Mouse (Mus musculus) midbrain, embryonic 10.5 days (tissue): ENCODE results near the gene Fam83e. TPM values are rescaled to one million over a fixed set of nuclear protein-coding genes. Genes with fewer than 3 reads are reported as not detected.
A peak's percentile ranks its signal among the peaks of the same experiment; 100 is the strongest.

Source experiments
- DNase-seq: peaks from one replicate; pipeline ENCODE4 v3.0.0-alpha.2; 2017; ENCODE audit warnings: low spot score
- H3K27ac ChIP-seq: fragments of 300-500 bp; sonication (generic); replicated peaks from 2 replicates; pipeline ENCODE4 v1.5.1; 2016; ENCODE audit warnings: mild to moderate bottlenecking
- H3K27me3 ChIP-seq: fragments of 300-500 bp; sonication (generic); 2 replicates; pipeline ENCODE4 v1.6.1; 2016; ENCODE audit warnings: low read depth, mild to moderate bottlenecking; ENCODE audit not compliant: poor library complexity, severe bottlenecking
- H3K36me3 ChIP-seq: fragments of 300-500 bp; sonication (generic); 2 replicates; pipeline ENCODE4 v1.6.1; 2016; ENCODE audit warnings: mild to moderate bottlenecking, moderate library complexity
- H3K4me1 ChIP-seq: fragments of 300-500 bp; sonication (generic); 2 replicates; pipeline ENCODE4 v1.6.1; 2016
- H3K4me3 ChIP-seq: fragments of 300-500 bp; sonication (generic); 2 replicates; pipeline ENCODE4 v1.5.1; 2016; ENCODE audit warnings: mild to moderate bottlenecking, moderate library complexity
- H3K9me3 ChIP-seq: fragments of 300-500 bp; sonication (generic); replicated peaks from 2 replicates; pipeline ENCODE4 v1.6.1; 2016; ENCODE audit warnings: mild to moderate bottlenecking
- WGBS: fragments of 180-500 bp; shearing (Covaris S2); methylation state at CpG from one replicate; pipeline ENCODE4 v1.1.7; 2016; 5-methylcytosine and 5-hydroxymethylcytosine counted together
- polyA plus RNA-seq: library from polyadenylated mRNA; unstranded; fragments of >200 nt; fragmentation: Nextera tagmentation; extraction: Ambion mirVana; gene quantifications from 2 replicates; pipeline ENCODE4 v1.2.1, GENCODE M21; 2016

The Fam83e gene
- 1.7 and 2.0 TPM in 2 replicates for polyA plus RNA-seq

DNA sequence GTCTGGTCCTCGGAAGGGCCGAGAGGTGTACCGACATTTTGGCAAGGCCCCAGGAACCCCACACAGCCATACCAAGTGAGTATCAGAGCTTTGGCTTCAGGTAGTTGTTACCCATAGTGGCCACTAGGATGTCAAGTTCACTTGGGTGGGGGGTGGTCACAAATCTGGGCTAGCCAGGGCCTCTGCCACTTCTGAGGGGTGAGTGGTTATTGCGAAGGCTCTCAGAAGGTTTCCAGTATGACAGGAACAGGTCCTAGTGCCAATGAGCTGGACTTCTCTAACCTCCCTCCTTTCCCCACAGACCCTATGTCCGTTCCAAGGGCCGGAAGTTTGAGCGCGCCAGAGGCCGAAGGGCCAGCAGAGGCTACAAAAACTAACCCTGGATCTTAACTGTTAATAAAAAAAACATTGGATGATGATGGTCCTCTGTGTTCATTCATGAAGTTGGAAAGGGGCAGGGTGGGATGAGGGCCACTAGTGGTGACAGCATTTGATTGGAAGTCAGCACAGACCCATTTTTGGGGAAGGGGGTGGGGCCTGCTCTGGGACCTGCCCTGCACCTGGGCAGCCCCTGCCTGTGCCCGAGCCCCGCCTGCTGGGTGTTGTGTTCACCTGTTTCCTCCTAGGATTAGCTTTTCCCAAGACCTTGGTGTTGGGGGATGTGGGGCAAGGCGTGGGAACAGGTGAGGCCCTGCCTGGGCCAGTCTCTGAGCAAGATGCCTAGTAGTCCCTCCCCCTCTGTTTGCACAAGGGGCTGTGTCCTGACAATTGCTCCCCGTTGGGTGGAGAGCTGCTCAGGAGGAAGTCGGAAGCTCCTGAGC lies at the start of gene Fam83e:
Gene Fam83e, plus strand, starts transcription at position 800 of the 821 bp plus-strand sequence.
- Histone ChIP-seq H3K4me1 (peaks cover 48% of the 10 kb centered on the region), H3K36me3 (peaks cover 69% of the 10 kb centered on the region), H3K27ac (no peak within 1 kb of the TSS), H3K9me3 (no peaks in the 10 kb centered on the region), H3K27me3 (no peaks in the 10 kb centered on the region), H3K4me3 (peak within 1 kb of the TSS; percentile 82; the same call in 1 of the 2 replicates)
- 89% methylated on average over 14 of the region's 14 CpGs for WGBS
- no peak for DNase-seq

DNA sequence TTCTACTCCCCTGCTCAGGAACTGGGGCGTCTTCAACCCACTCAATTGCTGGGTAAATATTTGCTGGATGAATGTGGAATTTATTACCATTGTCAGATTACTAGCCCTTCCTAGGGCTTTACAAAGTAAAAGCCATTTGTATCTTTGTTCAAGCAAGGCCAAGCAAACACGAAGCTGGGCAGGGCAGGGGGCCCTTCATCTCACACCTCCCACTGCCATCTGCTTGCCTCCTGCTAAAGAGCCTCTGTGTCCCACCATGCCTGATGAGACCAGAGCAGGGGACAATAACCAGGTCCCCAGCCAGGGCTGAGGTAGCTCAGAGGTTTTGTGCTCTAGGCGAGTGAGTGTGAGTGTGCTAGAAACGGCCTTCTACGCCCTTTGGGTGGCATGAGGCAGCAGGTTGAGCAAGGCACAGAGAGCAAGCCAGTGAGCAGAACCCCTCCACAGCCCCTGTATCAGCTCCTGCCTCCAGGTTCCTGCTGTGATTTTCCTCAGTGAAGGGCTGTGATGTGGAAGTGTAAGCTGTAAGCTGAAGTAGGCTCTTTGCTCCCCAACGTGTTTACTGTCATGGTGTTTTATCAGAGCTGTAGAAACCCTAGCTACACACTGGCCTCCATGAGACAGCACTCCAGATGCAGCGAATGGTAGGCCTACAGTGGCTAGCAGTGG lies 43.3 kb upstream of the Fam83e start:
- H3K4me3 ChIP-seq, result no peak overlapping the region
- H3K27ac ChIP-seq, result peak overlapping the region; percentile 7; the same call in 1 of the 2 replicates
- 79% methylated on average over 7 of the region's 7 CpGs for WGBS

DNA sequence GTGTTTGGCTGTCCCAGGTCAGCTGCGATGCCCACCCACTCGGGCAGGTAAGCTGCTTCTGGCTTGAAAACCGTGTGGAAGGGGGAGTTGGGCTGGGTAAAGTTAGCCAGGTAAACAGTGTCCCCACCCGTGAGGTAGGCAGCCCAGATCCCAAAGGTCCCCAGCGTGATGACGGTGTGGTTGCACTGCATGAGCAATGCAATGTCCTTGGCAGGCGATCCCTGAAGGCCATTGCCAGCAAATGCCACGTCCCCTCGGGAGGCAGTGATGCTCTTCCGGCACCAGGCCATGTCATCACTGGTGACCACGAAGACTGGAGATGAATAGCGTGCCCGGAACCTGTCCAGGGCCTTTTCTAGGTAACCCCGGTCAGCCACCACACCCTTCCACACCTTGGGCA lies 42.5 kb upstream of the Fam83e start:
- no peak for DNase-seq
- Histone ChIP-seq H3K4me3 (no peak overlapping the region), H3K9me3 (no peaks in the 10 kb centered on the region), H3K4me1 (peaks cover 32% of the 10 kb centered on the region), H3K27ac (peak overlapping the region; percentile 7; the same call in 1 of the 2 replicates), H3K27me3 (no peaks in the 10 kb centered on the region; the same call in 1 of the 2 replicates), H3K36me3 (no peaks in the 10 kb centered on the region)
- WGBS, result 92% methylated on average over 14 of the region's 14 CpGs

More for the DNA sequence above, 43.3 kb upstream of the Fam83e start:
- H3K36me3 ChIP-seq, result no peaks in the 10 kb centered on the region
- DNase-seq, result no peak
- no peaks in the 10 kb centered on the region; the same call in 1 of the 2 replicates for H3K27me3 ChIP-seq
- H3K9me3 ChIP-seq, result no peaks in the 10 kb centered on the region
- H3K4me1 ChIP-seq, result peaks cover 27% of the 10 kb centered on the region

DNA sequence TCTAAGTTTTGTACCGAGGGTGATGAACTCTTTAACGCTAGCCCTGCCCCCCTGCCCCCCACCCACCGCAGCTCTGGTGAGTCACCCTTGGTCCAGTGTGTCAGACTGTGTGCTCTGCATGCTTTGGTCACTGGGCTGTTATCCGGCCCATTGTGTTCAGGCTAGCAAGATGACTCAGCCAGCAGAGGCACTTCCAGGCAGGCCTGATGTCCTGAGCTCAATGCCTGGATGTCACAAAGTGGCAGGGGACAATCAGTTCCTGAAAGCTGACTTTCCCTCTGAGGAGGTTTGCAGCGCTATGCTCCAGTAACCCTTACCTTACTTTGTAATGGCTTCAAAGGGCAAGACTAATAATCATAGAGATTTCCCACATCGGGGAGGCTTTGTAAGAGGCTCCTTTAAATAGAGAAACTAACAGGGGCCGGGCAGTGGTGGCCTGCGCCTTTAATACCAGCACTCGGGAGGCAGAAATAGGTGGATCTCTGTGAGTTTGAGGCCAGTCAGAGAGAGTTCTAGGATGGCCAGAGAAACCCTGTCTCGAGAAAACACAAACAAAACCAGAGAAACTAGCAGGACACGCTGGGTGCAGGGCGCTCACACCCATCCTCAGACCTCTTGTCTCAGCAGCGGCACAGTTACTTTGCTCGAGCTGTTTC lies 40.9 kb upstream of the Fam83e start:
- WGBS, result 66% methylated on average over 14 of the region's 14 CpGs
- Histone ChIP-seq H3K4me1 (peaks cover 32% of the 10 kb centered on the region), H3K9me3 (no peaks in the 10 kb centered on the region), H3K4me3 (no peak overlapping the region), H3K36me3 (no peaks in the 10 kb centered on the region), H3K27ac (peak overlapping the region; percentile 29), H3K27me3 (no peaks in the 10 kb centered on the region; the same call in 1 of the 2 replicates)
- DNase-seq, result no peak

DNA sequence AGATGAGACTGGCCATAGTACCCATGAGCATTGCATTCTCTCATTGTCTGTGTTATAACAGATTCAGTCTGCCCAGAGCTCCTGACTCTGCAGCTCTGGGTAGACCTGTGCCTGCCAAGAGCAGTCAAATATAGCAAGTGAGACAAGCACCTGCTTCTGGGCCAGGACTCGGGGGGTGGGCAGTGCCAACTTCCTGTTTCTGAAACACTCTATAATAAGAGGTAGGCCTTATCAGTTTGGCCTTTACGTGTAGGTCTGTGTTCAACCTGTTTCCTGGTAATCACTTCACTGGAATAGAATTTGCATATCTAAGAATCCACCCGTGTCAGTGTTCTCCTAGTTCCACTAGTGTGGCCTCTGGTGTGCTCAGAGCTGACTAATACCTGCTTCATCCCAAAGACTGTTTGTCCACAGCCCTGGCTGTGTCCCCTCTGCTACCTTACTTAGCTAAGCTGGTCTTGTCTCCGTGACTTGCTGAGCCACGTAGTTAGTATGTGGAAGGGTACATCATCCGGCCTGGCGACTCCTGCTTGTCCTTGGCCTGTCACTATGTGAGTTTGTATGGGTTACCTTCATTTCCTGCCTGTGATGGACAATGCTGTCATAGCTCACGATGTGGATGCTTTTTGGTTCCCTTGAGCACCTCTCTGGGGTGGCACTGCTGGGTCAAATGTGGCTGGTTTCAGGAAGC lies 39.8 kb upstream of the Fam83e start:
- DNase-seq, result no peak
- no peak overlapping the region for H3K4me3 ChIP-seq
- H3K4me1 ChIP-seq, result peaks cover 39% of the 10 kb centered on the region
- 87% methylated on average over 8 of the region's 8 CpGs for WGBS
- H3K27me3 ChIP-seq, result peaks cover under 1% of the 10 kb centered on the region; the same call in 1 of the 2 replicates
- H3K9me3 ChIP-seq, result no peaks in the 10 kb centered on the region
- H3K36me3 ChIP-seq, result no peaks in the 10 kb centered on the region
- no peak overlapping the region; the same call in 1 of the 2 replicates for H3K27ac ChIP-seq

DNA sequence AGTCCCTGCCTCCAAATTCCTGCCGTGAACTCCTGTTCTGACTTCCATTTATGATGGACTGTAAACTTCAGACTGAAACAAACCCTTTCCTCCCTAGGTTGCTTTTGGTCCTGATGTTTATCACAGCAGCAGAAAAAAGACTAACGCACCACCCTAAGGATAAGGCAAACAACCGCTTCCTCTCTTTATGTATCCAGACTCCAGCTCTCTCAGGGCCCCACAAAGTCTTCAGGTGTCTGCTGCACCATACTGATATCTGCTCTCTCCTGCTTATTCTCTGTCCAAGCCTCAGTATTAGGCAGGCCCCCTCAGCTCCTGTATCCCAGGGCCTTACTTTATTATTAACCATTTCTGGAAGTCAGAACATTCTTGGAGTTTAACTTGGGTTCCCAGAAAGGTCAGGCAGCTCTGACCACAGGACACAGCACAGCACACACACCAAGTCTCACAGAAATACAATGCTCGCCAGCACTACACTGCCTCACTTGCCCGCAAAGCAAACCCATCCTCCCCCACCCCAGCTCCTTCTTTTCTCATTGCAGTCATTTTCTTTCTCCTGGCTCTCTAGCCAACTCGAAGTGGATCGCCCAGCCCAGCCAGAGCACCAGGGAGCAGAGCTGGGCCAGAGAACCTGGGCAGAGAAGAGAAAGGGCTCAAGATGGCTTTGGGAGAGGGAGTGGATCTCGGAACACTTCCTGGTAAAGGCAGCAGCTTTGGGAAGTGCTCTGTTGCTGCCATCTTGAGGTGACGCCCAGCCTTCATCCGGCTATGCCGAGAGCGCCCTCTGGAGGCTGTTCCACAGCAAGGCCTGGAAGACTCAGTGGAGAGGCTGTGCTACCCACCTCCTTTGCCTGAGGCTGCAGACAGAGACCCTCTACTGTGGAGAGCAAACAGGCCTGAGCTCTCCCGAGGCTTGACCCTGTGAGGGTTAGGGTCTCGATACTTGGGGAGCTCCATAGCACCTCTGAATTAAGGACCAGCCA lies 38.6 kb upstream of the Fam83e start:
- peaks cover 44% of the 10 kb centered on the region for H3K4me1 ChIP-seq
- 31% methylated on average over 14 of the region's 14 CpGs for WGBS

DNA sequence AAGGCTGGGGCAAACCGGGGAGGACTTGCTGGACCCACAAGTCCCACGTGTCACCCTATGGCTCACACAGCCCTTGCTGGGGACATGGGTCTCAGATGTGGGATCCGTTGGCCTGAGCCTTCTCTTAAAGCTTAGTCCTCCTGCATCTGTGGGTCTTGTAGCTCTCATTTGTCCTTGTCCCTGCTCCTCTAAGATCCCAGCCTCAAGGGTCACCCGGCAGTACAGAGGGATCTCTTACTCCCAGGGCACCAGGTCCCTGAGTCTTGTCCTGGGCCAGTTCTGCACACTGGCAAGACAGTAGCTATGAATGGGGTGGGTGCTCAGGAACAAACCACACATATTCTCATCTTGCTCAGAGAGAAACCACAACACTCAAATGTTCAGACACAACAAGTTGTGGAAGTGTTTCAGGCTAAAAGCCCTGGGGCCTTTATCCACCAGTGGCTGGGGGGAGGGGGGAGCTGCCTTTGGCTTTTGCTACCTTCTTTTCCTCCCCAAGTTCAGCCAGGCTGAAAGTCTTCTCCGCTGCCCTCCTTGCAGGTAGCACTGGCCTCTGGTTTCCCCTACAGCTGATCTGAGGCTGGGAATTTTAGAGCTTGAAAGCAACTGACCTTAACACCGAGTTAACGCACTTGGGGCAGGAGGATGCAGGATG lies 37.5 kb upstream of the Fam83e start, which contains the start of gene Ntn5:
Gene Ntn5, plus strand, starts transcription at position 627 of the 655 bp plus-strand sequence.
- 73% methylated on average over 7 of the region's 7 CpGs for WGBS
- H3K27me3 ChIP-seq, result peaks cover 3% of the 10 kb centered on the region; the same call in 1 of the 2 replicates
- peaks cover 35% of the 10 kb centered on the region for H3K4me1 ChIP-seq
- H3K4me3 ChIP-seq, result no peak within 1 kb of the TSS; the same call in 1 of the 2 replicates
- H3K9me3 ChIP-seq, result no peaks in the 10 kb centered on the region
- peak within 1 kb of the TSS; percentile 90 for H3K27ac ChIP-seq
- H3K36me3 ChIP-seq, result no peaks in the 10 kb centered on the region
- no peak for DNase-seq

More for the DNA sequence above, 38.6 kb upstream of the Fam83e start:
- Histone ChIP-seq H3K4me3 (peak overlapping the region; percentile 40), H3K9me3 (no peaks in the 10 kb centered on the region), H3K27ac (peak overlapping the region; percentile 90), H3K27me3 (peaks cover 3% of the 10 kb centered on the region; the same call in 1 of the 2 replicates), H3K36me3 (no peaks in the 10 kb centered on the region)
- peak; percentile 91 for DNase-seq

DNA sequence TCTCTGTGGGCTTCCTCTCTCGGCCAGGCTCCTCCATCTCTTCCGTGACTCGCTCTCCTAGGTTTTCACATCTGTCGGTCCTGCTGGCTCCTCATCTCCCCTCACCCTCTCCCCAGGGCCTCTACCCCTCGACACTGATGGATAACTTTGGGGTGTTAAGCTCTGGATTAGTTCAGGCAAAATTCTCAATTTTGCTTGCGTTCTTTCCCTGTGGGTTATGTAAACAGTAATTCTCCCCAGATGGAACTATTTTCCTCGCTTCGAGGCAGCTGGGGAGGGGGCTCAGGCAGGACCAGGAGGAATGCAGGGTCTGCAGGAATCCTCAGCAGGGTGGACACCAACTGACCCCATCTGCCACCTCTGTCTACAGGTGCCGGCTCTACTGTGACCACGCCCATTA lies 35.2 kb upstream of the Fam83e start:
- peak overlapping the region; percentile 49; the same call in 1 of the 2 replicates for H3K27ac ChIP-seq
- 61% methylated on average over 10 of the region's 10 CpGs for whole genome bisulfite sequencing

DNA sequence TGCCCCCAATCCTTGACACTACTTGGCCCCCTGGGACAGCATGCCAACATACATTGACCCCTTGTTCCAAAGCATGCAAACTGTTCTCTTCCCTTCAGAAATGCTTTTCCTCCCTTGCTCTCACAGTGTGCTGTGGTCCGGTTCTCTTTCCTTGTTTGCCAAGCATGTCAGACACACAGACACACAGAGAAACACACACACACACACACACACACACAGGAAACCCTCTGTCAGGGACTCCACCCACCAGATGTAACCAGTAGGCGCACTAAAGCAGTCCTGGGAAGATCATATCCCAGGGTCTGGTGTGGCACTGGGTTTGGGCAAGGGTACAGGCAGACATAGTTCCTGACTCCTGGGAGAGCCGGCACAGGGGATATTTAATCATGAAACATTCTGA lies 34.2 kb upstream of the Fam83e start:
- no peaks in the 10 kb centered on the region for H3K9me3 ChIP-seq
- peaks cover 38% of the 10 kb centered on the region for H3K4me1 ChIP-seq
- peaks cover 23% of the 10 kb centered on the region; the same call in 1 of the 2 replicates for H3K27me3 ChIP-seq
- no peaks in the 10 kb centered on the region for H3K36me3 ChIP-seq
- DNase-seq, result no peak
- H3K4me3 ChIP-seq, result no peak overlapping the region
- H3K27ac ChIP-seq, result peak overlapping the region; percentile 38; the same call in 1 of the 2 replicates
- 91% methylated on average over 3 of the region's 3 CpGs for WGBS

More for the DNA sequence above, 35.2 kb upstream of the Fam83e start:
- Histone ChIP-seq H3K4me3 (no peak overlapping the region), H3K4me1 (peaks cover 38% of the 10 kb centered on the region), H3K9me3 (no peaks in the 10 kb centered on the region), H3K27me3 (peaks cover 13% of the 10 kb centered on the region; the same call in 1 of the 2 replicates), H3K36me3 (no peaks in the 10 kb centered on the region)
- no peak for DNase-seq

DNA sequence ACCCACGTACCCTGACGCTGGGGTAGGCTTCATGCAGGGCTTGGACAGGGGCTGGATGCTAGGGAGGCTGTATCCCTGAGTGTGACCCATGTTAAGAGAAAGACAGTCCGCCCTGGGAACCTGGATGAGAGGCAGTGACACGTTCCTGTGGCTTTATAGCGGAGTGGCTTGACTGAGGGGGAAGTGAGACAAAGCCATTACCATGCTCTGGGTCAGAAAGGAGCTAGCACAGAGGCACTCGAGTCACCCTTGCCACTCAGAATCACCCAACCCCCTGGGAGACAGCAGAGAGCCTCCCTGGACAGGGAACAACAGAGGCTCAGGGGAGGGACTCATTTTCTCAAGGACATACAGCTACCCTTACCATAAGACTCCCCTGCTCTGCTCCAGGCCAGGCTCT lies 31.9 kb upstream of the Fam83e start:
- peak overlapping the region; percentile 49; the same call in 1 of the 2 replicates for H3K27ac ChIP-seq
- H3K4me1 ChIP-seq, result peaks cover 29% of the 10 kb centered on the region
- H3K9me3 ChIP-seq, result no peaks in the 10 kb centered on the region
- 65% methylated on average over 6 of the region's 6 CpGs for WGBS
- H3K27me3 ChIP-seq, result peaks cover 23% of the 10 kb centered on the region; the same call in 1 of the 2 replicates
- H3K36me3 ChIP-seq, result no peaks in the 10 kb centered on the region
- DNase-seq, result no peak
- H3K4me3 ChIP-seq, result 0 out of 2 replicates have a peak overlapping the region, but pooled peaks have one; percentile 4
